Mouse (Mus musculus) cerebellum, adult 11-12 months (tissue): Measurements from ENCODE around the gene Zdhhc11.
"Not testable (repeated sequence)": the region's sequence is repeated elsewhere in the genome, so short reads cannot be mapped to it uniquely, and the experiment has no call there.

Experiments
- DNase-seq: peaks from one replicate; pipeline ENCODE4 v3.0.0; 2022

The Zdhhc11 gene

GRCm38 (mm10) chr13:73963551-73963950, at the start of gene Zdhhc11:
Gene Zdhhc11 (plus strand): TSS chr13:73963851.
- no peak for DNase-seq

- DNase-seq, result no peak
These were observed 31.4 kb upstream of the Zdhhc11 start for GRCm38 (mm10) chr13:73932201-73932600.

GRCm38 (mm10) chr13:73936938-73937320, 26.7 kb upstream of the Zdhhc11 start:
- DNase-seq, result no peak

GRCm38 (mm10) chr13:73937321-73938176, 26.1 kb upstream of the Zdhhc11 start, which contains the start of the genes Trip13 and Brd9:
Gene Trip13 (minus strand): TSS chr13:73937784.
Gene Brd9 (plus strand): TSS chr13:73937811.
- DNase-seq, result peak; percentile 90

- DNase-seq, result no peak
These were observed 25.5 kb upstream of the Zdhhc11 start for GRCm38 (mm10) chr13:73938177-73938560.

- DNase-seq, result no peak
These were observed 24.6 kb upstream of the Zdhhc11 start for GRCm38 (mm10) chr13:73939101-73939500.

GRCm38 (mm10) chr13:73944606-73945005, 19.0 kb upstream of the Zdhhc11 start:
- no peak for DNase-seq

- DNase-seq, result no peak
These were observed 10.0 kb upstream of the Zdhhc11 start for GRCm38 (mm10) chr13:73953551-73954130.

- DNase-seq, result no peak
These were observed 9.0 kb upstream of the Zdhhc11 start for GRCm38 (mm10) chr13:73954666-73955065.

GRCm38 (mm10) chr13:73955531-73955930, 8.1 kb upstream of the Zdhhc11 start:
- no peak for DNase-seq

GRCm38 (mm10) chr13:73960117-73960652, 3.5 kb upstream of the Zdhhc11 start:
- no peak for DNase-seq

- no peak for DNase-seq
These were observed 2.5 kb upstream of the Zdhhc11 start for GRCm38 (mm10) chr13:73961177-73961576.

- DNase-seq, result peak; percentile 42
These were observed 7.1 kb downstream of the Zdhhc11 start for GRCm38 (mm10) chr13:73970545-73971448.

GRCm38 (mm10) chr13:73974523-73974922, 10.9 kb downstream of the Zdhhc11 start:
- DNase-seq, result no peak

- DNase-seq, result no peak
These were observed 13.3 kb downstream of the Zdhhc11 start for GRCm38 (mm10) chr13:73976935-73977334.

GRCm38 (mm10) chr13:73990325-73990724, 26.7 kb downstream of the Zdhhc11 start:
- no peak for DNase-seq

- no peak for DNase-seq
These were observed 27.1 kb downstream of the Zdhhc11 start for GRCm38 (mm10) chr13:73990761-73991160.

GRCm38 (mm10) chr13:73991267-73991666, 27.6 kb downstream of the Zdhhc11 start:
- no peak for DNase-seq

GRCm38 (mm10) chr13:73996456-73996855, 32.8 kb downstream of the Zdhhc11 start:
- no peak for DNase-seq

- no peak for DNase-seq
These were observed 36.9 kb downstream of the Zdhhc11 start for GRCm38 (mm10) chr13:74000519-74000918.

GRCm38 (mm10) chr13:74000961-74001360, 37.3 kb downstream of the Zdhhc11 start:
- DNase-seq, result no peak

- DNase-seq, result no peak
These were observed 37.8 kb downstream of the Zdhhc11 start for GRCm38 (mm10) chr13:74001492-74001891.

- DNase-seq, result not testable (repeated sequence)
These were observed 43.2 kb downstream of the Zdhhc11 start for GRCm38 (mm10) chr13:74006881-74007280.
